Mouse (Mus musculus): ENCODE results near the gene Tmem104.

Gene Tmem104

DNA sequence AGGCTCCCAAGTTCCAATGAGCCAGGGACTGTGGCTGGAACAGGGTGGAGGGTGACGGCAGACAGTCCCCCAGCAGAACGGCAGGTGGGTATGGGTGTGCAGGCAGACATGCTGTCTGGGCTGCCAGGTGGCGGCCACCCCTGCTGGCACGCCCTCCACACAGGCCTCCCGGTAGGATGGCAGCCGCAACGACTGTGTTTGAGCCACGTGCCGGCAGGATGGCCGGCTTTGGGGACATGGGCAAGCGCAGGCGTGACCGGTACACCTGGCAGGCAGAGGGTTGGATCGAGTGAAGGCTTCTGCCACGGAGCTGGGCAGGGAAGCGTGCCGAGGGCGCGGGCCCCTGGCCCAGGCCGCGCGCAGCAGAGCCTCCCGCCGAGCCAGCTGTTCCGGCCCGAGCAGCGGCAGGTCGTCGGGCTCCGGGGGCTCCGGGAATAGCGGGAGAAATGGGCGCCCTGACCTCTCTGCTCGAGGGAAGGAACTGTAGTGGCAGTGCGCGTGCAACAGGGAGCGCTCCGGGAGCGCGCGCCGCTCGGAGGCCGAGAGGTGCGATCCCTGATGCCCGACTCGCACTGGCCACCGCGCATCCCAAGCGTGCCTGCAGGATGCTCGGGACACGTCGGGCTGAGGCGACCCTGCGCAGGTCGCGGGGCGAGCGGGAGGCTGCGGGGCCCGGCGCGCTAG lies 62.6 kb downstream of the Tmem104 start:
- no peak for TF ChIP-seq GATA4 (IDR thresholded peaks at IDR 0.05; ENCODE audit: insufficient replicate concordance, low read length)

DNA sequence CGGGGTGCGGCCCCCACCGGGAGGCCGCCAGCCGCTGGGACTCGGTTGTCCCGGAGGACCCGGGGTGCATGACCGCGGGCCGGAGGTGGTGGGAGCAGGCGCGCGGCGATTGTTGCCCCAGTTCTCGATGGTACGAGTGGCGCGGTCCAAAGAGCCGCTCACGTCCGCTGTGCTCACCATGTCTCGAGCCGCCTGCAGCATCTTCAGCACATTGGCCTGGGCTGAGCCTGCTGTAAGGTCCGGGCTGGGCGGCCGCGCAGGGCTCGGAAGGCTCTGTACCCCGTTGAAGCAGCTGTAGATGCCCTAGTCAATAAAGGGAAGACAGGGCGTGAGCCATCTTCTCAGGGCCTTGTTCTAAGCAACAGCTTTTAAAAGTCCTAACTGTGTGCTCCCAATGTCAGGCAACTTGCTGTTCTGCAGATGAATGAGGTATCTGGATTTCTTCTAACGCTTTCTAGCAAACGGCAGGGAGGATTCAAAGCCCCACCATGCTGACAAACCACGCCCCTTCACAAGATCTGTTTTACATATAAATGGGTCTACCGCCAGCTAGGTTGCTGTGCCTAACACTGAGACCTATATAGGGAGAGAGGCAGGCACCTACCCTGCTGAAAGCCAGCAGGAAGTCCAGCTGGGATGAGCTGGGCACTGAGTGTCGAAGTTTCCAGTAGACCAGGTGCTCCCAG lies 63.3 kb downstream of the Tmem104 start:
- TF ChIP-seq GATA4 (IDR thresholded peaks at IDR 0.05; ENCODE audit: insufficient replicate concordance, low read length): no peak

DNA sequence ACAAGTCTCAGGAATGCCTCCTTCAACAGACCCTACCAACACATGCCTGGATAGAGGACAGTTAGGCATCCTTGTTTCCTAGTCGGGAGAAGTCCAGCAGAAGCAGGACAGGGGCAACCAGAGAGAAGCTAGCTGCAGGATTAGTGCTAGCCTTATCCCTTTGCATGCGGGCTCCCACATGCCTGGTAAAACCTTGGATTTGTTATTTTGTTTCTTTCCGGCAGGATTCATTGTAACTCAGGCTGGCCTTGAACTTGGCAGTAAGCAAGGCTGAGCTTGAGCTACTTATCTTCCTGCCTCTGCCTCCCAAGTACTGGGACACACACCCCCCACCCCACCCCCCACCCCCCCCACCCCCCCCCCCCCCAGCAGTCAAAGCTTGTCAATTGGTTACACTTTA lies 64.0 kb downstream of the Tmem104 start:
- TF ChIP-seq GATA4 (IDR thresholded peaks at IDR 0.05; ENCODE audit: insufficient replicate concordance, low read length): no peak

DNA sequence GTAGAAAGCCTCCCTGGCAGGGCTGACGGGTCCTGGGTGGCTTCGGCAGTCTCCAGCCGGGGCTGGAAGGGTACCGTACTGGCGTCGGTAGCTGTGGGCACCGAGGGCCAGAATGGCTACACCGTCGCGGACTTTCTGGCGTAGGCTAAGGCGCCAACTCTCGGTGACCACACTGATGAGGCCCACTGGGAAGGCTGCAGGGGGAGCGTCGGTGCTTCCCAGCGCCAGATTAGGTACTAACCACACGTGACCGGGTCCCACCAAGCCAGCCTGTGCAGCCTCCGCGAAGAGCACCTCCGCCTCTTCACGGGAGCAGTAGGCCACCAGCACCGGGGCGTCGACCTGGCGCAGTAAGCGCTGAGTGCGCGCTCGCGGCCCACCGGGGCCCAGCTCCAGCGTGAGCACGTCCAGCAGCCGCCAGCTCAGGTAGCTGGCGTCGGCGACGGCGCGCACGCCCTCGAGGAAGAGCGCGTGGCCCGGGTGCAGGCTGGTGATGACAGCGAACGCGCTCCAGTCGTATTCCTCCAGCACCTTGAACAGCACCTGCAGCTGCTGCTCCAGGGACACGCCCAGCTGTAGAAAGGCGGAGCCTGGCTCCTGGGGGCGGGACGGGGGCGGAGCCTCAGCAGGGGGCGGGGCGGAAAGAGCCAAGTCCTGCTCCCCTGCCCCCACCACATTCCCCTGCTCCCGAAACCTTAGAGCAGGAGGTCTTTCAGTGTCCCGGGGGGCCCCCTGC lies 70.7 kb downstream of the Tmem104 start:
- TF ChIP-seq GATA4 (IDR thresholded peaks at IDR 0.05; ENCODE audit: insufficient replicate concordance, low read length): no peak

DNA sequence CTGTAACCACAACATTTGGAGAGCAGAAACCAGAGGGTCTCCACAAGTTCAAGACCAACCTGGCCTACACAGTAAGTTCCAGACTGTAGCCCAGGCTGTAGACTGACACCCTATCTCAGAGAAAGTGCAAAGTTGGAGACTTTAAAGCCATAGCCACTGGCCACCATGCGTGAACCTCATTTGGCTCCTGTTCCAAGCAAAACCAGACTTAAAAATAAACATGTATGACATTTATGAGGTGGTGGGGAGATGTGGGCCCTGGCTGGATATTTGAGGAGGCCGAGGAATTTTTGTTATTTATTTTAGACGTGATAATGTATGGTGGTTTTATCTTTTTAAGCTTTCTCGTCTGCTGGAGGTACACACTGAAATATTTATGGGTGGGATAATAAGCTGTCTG lies 71.8 kb downstream of the Tmem104 start:
- no peak for TF ChIP-seq GATA4 (IDR thresholded peaks at IDR 0.05; ENCODE audit: insufficient replicate concordance, low read length)

DNA sequence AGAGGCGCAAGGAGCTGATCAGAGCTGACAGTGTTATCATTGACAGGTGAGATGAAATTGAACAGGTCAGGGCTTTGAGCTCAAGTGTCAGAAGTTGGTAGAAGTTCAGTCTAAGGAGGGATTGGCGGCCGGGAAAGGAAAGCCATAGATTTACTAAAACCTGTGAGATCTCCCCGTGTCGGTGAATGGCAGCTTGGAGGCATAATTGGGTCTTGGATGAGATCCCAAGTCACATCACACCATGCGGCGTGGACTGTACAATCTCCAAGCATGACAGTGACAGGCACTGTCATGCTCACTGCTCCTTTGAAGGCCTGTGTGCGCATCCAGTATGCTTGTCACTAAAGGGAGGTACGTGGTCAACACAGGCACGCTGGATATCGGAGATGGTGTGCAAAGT lies 75.7 kb downstream of the Tmem104 start:
- TF ChIP-seq GATA4 (IDR thresholded peaks at IDR 0.05; ENCODE audit: insufficient replicate concordance, low read length): no peak

DNA sequence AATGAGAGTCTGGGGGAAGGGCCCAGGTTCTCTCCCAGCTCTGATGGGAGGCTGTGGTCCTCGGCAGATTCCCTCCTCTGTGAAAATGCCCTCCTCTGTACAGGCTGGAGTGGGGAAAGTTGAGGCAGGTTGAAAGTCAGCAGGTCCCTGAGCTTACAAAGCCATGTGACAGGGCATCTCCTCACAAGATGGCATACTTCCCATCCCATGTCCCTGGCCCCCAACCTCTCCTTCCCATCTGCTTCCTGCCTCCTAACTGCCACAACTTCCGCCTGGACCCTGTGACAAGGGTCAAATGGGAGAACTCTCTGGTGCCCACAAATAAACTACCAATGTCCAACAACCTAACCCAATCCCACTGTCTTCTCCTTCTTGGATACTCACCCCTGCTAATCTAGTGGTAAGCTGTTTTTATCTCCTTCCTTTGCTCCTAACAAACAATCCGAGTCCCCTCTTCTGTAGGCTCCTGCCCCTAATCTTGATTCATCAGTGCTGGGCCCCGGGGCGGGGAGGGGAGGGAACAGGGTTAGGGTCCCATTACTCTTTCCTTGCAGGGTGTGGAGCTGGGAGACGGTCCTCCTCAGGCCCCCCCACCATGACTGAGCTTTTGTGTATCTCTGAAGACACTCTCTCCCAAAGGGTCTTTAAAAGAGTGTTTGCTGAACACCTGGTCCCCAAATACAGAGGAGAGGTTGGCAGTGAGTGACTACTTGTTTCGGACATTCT lies 77.0 kb downstream of the Tmem104 start:
- no peak for TF ChIP-seq GATA4 (IDR thresholded peaks at IDR 0.05; ENCODE audit: insufficient replicate concordance, low read length)

DNA sequence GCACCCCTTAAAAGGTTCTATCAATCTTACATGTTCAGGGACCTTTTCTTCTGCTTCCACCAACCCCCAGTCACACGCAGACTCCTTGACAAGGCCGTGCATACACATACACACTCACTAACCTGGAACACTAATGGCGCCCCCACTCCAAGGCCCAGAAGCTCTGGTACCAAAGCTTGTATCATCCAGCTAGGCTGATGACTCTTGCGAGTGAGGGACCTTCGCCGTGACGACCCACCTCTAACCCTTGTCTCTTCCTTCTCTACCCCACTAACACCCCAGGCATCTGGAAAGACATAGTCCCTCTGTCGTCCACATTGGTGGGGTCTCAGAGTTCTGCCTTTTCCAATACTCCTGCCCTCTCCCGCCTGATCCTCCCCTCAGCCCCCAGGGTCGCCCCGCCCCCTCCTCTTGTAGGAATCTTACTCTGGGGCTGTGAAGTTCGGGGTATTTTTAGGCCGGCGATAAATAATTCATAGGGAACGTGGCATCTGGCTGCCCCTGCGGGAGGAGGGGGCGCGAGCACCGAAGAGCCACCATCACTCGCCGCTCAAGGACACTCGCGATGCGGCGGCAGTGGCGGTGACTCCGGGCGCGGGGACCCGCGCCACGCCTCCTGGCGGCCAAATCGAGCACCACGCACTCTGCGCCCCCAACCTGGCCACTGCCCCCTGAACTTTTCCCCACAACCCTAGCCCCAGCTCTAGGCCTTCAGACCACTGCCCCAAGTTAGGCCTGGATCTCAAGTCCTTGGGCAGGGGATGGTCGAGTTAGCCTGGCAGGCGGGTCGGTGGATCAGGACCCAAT lies 77.8 kb downstream of the Tmem104 start:
- TF ChIP-seq GATA4 (IDR thresholded peaks at IDR 0.05; ENCODE audit: insufficient replicate concordance, low read length): no peak

DNA sequence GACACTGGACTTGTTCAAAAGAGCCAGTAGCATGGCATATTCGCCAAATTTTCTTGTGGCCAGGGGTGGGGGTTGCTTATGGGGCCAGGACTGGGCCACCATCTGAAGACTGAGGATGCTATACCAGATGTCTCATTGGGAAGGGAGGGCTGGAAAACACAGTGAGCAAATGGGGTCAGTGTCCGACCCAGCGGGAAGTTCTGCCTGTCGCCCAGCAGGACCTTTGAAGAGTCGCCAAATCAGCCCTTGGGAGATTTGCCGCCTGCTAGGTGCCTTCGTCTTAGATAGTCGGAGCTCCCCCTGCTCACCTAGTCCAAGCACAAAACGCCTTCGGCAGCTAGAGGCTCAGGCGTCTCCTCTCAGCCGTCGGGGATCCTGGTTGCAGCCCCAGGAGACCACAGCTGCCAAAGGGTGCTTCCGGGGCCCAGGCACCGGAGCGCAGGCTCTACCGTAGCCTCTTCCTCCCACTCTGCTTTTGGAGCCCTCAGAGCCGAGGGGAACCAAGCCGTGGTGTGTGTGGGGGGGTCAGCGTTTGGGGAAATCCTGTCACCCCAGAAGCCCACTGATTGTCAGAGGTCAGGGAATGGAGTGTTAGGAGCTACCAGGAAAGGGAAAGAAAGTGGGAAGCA lies 78.6 kb downstream of the Tmem104 start:
- TF ChIP-seq GATA4 (IDR thresholded peaks at IDR 0.05; ENCODE audit: insufficient replicate concordance, low read length): no peak

DNA sequence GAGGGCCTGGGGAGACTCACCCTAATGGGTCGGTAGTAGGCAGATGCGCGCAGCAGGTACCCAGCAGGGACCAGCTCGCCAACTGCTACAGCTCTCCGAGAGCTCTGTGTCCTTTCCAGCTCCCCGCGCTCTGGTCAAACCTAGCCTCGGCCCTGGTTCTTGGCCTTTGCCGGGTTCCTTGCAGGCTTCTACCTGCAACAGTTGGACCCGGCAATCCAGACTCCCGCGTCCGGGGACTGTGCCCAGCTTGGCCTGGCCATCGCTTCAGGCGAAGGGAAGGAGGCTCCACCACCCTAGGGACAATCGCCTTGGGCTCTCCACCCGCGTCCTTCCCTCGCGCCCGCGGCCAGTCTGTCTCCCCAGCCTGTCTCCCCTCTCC lies 79.1 kb downstream of the Tmem104 start:
- TF ChIP-seq GATA4 (IDR thresholded peaks at IDR 0.05; ENCODE audit: insufficient replicate concordance, low read length): no peak

DNA sequence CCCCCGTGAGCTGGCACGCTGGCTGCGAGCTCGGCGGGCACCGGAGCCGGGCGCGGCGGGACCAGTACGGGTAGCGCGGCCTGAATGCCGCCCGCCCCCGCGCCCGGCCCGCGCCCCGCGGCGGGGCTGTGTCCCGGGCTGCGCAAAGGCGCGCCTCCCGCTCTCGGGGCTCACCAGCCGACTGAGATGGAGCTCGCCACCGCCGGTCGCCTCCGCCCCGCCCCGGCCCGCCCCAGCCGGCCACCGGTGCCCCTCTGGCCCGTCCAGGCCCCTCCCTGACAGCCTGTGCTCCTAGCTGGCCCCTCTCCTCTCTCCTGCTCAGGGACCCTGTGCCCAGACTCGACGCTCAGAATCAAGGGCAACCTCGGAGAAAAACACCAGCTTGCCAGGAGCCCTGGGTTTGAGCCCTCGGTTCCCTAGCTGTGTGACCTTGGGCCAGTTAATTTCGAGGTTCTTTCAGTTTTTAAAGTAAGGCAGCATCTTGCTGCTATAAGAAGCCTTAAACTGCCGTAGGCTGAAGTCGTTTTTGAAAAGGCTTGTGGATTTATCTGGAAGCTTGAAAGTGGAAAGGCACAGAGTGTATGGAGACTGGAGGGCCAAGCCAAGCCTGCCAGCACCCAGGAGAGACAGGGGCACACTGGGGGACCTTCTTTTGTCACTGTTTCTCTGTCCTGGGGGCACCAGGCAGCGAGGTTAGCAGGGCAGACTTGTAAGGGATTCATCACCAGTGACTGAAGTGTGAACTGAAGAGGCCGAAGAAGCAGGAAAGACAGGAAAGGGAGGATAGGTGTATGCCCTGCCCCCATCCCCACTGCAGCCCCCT lies 80.0 kb downstream of the Tmem104 start, which contains the start of gene Grin2c:
TSS of gene Grin2c (minus strand) at position 183 of the 823 bp plus-strand sequence.
- TF ChIP-seq GATA4 (IDR thresholded peaks at IDR 0.05; ENCODE audit: insufficient replicate concordance, low read length): no peak

DNA sequence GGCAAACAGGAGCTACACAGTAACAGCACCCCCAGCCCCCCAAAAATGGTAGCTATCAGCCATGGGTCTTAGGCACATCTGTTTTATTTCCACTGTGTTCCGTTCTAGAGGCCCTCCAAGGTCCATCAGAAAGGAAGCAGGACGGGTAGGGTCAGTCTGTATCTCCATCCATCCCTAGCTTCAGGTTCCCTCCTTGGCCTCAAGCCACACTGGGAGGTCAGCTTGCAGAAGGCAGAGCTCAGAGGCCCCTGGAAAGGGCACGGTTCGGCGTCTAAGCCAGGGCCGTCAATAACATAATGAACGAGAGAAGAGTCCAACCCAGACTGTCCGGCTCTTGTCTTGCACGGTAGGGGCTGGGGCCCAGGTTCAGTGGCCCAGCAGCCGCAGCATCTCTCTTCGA lies 80.7 kb downstream of the Tmem104 start:
- TF ChIP-seq GATA4 (IDR thresholded peaks at IDR 0.05; ENCODE audit: insufficient replicate concordance, low read length): no peak

DNA sequence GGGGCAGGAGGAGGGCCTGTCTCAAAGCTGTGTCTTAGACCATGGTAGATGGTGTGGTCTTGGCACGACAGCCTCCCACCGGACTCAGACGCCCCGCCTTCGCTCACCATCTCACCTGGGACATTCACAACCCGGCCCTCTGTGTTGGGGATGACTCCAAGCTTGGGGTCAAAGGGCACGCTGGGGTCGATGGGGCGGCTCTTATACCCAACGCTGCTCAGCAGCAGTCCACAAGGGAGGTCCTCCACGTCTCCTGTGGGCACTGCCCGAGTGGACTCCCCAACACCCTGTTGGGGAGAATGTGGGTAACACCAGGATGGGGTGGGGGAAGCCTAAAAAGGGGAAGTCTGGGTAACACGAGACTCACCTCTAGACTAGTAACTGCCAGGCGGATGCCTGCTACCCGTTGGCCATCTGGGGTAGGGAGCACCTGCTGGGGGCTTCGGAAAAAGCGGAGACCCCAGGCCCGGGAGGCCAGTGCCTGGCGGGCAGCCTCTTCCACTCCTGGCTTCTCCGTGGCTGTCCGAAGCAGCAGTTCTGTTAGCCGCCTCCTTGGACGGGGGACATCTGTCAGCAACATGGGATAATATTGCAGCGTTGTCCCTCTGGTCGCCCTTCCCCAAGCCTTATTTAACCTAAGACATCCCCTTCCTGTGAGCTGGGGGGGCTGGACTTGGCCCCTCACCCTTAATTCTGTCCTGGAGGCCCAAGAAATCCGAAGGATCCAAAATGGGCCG lies 82.2 kb downstream of the Tmem104 start:
- TF ChIP-seq GATA4 (IDR thresholded peaks at IDR 0.05; ENCODE audit: insufficient replicate concordance, low read length): no peak
